Mouse (Mus musculus): ENCODE measurements around the gene Selenoo.

GRCm38 (mm10) chr15:89130245-89130644, 41.4 kb downstream of the Selenoo start:
- TF ChIP-seq CTCF (IDR thresholded peaks at IDR 0.05; ENCODE audit: low read depth): no peak
- no peak for TF ChIP-seq EP300 (IDR thresholded peaks at IDR 0.05; ENCODE audit: low read depth)
